8 mouse cellular contexts compared by ENCODE assay signal in genomic region chr16:11907816-11908215, GRCm38 (mm10). TPM values are rescaled to one million over a fixed set of nuclear protein-coding genes. Genes with fewer than 3 reads are reported as not detected.
DNase-seq lines count a peak whose midpoint lies in the region; ATAC-seq and TF ChIP-seq lines count a peak whose summit lies in the region.

No protein-coding gene starts in this region.

- H3K4me1 ChIP-seq in kidney, adult 2 months (ENCODE audit: control insufficient read depth, insufficient read depth, low read length), result peaks cover 8% of the 10 kb centered on the region; the same call in 1 of the 2 replicates
- peaks cover 9% of the 10 kb centered on the region for H3K4me1 ChIP-seq in embryonic facial prominence, embryonic 13.5 days
- H3K4me1 ChIP-seq in midbrain, embryonic 15.5 days, result peaks cover 13% of the 10 kb centered on the region

- H3K27ac ChIP-seq in kidney, adult 2 months (ENCODE audit: insufficient read depth, low read depth, low read length), result peak overlapping the region; percentile 97
- no peak overlapping the region for H3K27ac ChIP-seq in embryonic facial prominence, embryonic 13.5 days
- H3K27ac ChIP-seq in midbrain, embryonic 15.5 days, result peak overlapping the region; percentile 86; the same call in 1 of the 2 replicates

- ATAC-seq in embryonic facial prominence, embryonic 13.5 days (ENCODE audit: insufficient number of reproducible peaks, insufficient read depth, low FRiP score, low TSS enrichment, low read depth), result no peak
- ATAC-seq in midbrain, embryonic 15.5 days (replicated peaks), result no peak
- no peak for ATAC-seq in granulocyte monocyte progenitor cell, adult 5-6 weeks (replicated peaks; ENCODE audit: poor library complexity, severe bottlenecking)

- no peaks in the 10 kb centered on the region for H3K27me3 ChIP-seq in kidney, adult 2 months (replicated peaks; ENCODE audit: control insufficient read depth, insufficient read depth, low read length)
- H3K27me3 ChIP-seq in embryonic facial prominence, embryonic 13.5 days, result no peaks in the 10 kb centered on the region
- no peaks in the 10 kb centered on the region for H3K27me3 ChIP-seq in midbrain, embryonic 15.5 days (replicated peaks)

- TF ChIP-seq CTCF in kidney, adult 2 months (conservative IDR thresholded peaks at IDR 0.05; ENCODE audit: insufficient read depth, insufficient read length, low read depth, low read length), result no peak

- DNase-seq in kidney, adult 2 months, result peak; percentile 51
- DNase-seq in kidney, postnatal 10 days, result no peak
- peak; percentile 10 for DNase-seq in induced T-regulatory cell, adult 2 months (ENCODE audit: low read depth)
- DNase-seq in right cerebral cortex, postnatal 25 days, result no peak
- no peak for DNase-seq in frontal cortex, postnatal 14 days (ENCODE audit: low spot score in 2 of 2)

- peak overlapping the region; percentile 83 for H3K9ac ChIP-seq in embryonic facial prominence, embryonic 13.5 days
- H3K9ac ChIP-seq in midbrain, embryonic 15.5 days, result peak overlapping the region; percentile 70; the same call in 1 of the 2 replicates

- H3K4me2 ChIP-seq in embryonic facial prominence, embryonic 13.5 days, result peak overlapping the region; percentile 75
- peak overlapping the region; percentile 64; the same call in 1 of the 2 replicates for H3K4me2 ChIP-seq in midbrain, embryonic 15.5 days

- H3K36me3 ChIP-seq in kidney, adult 2 months (ENCODE audit: control insufficient read depth, insufficient read depth, low read length), result peaks cover 1% of the 10 kb centered on the region; the same call in 1 of the 2 replicates
- H3K36me3 ChIP-seq in embryonic facial prominence, embryonic 13.5 days, result no peaks in the 10 kb centered on the region
- no peaks in the 10 kb centered on the region for H3K36me3 ChIP-seq in midbrain, embryonic 15.5 days (replicated peaks)

- TF ChIP-seq POLR2A in kidney, adult 2 months (IDR thresholded peaks at IDR 0.05; ENCODE audit: low read depth, low read length), result no peak

- no peaks in the 10 kb centered on the region for H3K9me3 ChIP-seq in embryonic facial prominence, embryonic 13.5 days
- H3K9me3 ChIP-seq in midbrain, embryonic 15.5 days, result no peaks in the 10 kb centered on the region

- 64% methylated on average over 4 of the region's 4 CpGs for WGBS in kidney, adult 2 months
- WGBS in embryonic facial prominence, embryonic 13.5 days, result 79% methylated on average over 4 of the region's 4 CpGs
- 82% methylated on average over 4 of the region's 4 CpGs for whole genome bisulfite sequencing in midbrain, embryonic 15.5 days

- H3K4me3 ChIP-seq in kidney, adult 2 months (ENCODE audit: insufficient read depth, low read depth, low read length), result peak overlapping the region; percentile 73; the same call in 1 of the 2 replicates
- H3K4me3 ChIP-seq in embryonic facial prominence, embryonic 13.5 days, result peak overlapping the region; percentile 66
- no peak overlapping the region for H3K4me3 ChIP-seq in midbrain, embryonic 15.5 days

RNA-seq across cellular contexts. Expression of gene Cpped1, which starts 1.4 kb away (rescaled TPM):
- polyA plus RNA-seq in kidney, adult 2 months (2012; rRNA removed), result 36.0 and 39.9 TPM in 2 replicates
- polyA plus RNA-seq in embryonic facial prominence, embryonic 13.5 days (2015; fragmentation: Nextera tagmentation; extraction: Ambion mirVana), result 23.5 and 24.8 TPM in 2 replicates
- polyA plus RNA-seq in midbrain, embryonic 15.5 days (2015; fragmentation: Nextera tagmentation; extraction: Ambion mirVana), result 14.0 and 14.2 TPM in 2 replicates
- total RNA-seq in granulocyte monocyte progenitor cell, adult 5-6 weeks (2014; fragmentation: Nextera tagmentation), result 20.4 and 32.9 TPM in 2 replicates
- total RNA-seq in granulocyte monocyte progenitor cell, adult 5-6 weeks (2017), result 14.2 and 23.7 TPM in 2 replicates

Comparison
In these comparisons a context has a peak if more than half of its experiments do, and no peak if none do; other contexts are left out.
1. DNase-seq: peak in kidney, adult 2 months (single experiment) and induced T-regulatory cell, adult 2 months (single experiment); none in kidney, postnatal 10 days (single experiment), right cerebral cortex, postnatal 25 days (single experiment) and frontal cortex, postnatal 14 days (0 of 2).